Mouse (Mus musculus) cerebellum, postnatal 36 days (tissue): Measurements from ENCODE around the gene Syt2.

Source experiments
- DNase-seq, 2 experiments: peaks; one replicate each; pipeline ENCODE4 v3.0.0; 2021 to 2022; ENCODE audit warnings: mixed read lengths in 2 of 2

Gene Syt2

DNA sequence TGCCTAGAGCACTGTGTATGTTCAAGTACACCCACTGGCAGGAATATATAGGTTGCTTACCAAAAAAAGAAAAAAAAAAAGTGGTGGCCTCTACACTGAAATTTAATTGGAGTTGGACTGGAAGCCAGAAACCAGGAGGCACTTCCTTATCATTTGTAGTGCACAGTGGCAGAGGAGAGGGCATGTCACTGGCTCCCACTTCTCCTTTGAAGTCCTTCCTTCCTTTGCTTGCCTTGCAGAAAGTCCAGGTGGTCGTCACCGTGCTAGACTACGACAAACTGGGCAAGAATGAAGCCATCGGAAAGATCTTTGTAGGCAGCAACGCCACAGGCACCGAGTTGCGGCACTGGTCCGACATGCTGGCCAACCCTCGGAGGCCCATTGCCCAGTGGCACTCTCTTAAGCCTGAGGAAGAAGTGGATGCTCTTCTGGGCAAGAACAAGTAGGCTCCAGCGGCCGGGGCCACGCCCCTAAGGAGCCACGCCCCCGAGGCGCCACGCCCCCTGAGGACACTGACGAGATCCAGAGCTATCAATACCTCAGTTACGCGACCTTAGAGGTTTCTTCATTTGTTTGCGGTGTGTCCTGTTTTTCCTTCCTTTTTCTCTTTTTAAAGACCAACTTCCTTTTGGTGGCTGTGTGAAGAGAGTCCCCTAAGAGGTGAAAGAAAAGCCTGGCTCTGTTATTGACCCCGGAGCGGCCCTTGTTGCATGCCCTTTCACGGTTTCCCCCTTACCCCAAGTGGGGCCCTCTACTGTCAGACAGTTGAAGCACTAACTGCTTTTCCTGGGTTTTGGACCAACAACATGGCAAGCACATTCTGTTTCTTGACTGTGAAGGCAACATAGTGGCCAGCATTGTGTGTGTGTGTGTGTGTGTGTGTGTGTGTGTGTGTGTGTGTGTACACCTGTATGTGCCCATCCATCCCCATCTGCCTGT is 101.0 kb downstream of the Syt2 start:
- no peak for DNase-seq

DNA sequence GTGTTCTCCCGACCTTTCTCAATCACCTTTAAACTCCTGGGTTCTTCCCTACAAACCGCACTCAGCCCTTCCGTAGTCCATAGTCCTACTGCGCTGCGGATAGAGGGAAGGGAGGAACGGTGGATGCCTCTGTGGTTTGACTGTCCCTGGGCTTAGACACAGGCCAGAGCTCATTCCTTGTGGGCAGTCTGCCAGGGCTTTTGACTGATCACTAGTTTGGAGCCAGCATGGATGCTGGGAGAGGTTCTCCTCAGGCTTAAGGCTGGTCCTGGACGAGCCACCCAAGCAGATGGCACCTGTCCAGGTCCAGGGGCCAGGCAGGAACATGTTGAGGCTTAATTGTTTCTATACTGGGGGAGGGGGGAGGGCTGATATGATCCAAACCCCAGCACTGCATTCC is 103.4 kb downstream of the Syt2 start:
- DNase-seq, result peak; percentile 77 to 78

DNA sequence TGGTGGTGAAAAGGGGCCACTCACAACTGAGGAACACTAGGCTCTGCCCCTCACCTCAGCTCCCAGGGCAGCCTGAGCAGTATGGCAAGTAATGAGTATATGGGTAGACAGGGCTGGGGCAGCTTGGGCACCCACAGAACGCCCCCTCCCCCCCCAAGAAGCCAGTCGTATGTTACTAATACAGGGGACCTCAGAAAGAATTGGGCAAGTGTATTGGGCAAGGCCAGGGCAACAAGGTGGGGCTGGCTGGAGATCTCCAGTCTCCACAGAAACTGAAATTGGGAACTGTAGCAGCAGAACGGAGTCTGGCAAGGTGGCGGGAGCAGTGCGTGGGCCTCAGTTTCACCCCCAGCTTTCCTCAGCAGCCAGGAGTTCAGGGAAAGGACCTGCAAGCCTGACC is 106.0 kb downstream of the Syt2 start:
- no peak for DNase-seq

DNA sequence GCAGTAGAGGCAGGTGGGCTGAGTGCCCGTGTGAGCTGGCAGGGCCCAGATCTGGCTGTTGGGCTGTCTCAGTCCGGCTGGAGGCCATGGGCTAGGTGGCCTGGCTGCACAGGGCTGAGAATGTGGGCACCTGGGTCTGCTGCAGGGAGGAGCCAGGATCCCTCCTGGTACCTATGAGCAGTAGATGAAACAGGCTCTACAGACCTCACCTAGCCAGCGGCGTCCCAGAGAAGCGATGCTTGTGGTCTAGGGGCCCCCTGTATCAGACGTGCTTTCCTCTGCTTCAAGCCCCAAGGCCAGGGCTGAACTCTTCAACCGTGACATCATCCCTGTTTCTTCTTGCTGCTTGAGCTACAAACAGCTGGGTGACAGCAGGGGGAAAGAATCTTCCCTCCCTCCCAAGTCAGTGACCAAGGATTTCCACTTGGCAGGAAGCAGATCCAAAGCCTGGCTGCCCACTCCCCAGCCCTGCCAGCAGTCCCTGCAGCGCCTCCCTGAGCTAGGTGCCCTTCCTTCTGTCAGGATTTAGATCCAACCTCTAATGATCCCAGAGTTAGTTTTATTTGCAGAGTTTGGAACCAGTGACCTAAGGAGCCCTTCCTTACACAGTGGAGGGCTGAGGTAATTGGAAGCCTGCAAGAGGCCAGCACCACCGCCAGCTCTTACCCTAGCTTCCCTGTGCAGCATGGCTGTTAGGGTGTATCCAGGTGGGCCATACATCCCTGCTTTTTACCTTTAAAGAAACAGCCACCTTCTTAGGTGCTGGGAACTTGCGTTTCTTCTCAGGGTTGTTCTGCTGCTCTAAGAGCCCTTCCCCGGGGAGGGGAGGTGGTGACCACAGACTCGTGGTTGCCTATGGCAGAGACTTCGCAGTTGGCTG is 107.5 kb downstream of the Syt2 start:
- peak; percentile 43 to 50 for DNase-seq

GRCm38 (mm10) chr1:134754818-134755217 is 108.3 kb downstream of the Syt2 start:
- no peak for DNase-seq

DNA sequence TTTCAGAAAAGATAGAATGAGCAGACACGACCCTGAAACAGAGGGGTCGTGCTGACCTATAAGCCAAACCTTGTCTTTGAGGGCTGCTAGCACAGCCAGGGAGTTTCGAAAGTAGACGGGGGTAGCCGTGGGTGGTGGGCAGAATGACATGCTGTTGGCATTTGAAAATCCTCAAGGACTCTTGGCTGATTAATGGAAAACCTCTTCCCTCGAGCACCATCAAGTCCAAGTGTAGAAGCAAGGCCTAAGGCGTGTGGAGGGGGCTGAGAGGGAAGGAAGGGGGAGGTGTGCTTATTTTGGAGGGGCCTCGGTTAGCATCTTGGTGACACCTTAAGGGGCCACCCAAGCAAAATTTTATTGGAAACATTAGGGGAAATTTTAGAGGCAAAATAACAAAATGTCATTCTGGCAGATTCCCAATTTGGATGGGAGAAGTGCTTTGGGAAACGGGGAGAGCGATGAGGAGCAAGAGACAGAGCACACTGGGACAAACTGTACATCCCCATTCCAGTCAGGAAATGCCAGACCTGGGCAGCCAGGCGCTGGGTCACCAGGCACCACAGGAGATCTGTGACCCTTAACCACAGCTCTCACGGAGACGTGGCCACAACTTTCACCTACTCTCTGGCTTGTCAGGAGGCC is 109.2 kb downstream of the Syt2 start:
- DNase-seq, result peak in 1 of 2 experiments; percentile 33

GRCm38 (mm10) chr1:134756190-134756873 is 109.9 kb downstream of the Syt2 start:
- no peak for DNase-seq

GRCm38 (mm10) chr1:134757230-134757629 is 110.8 kb downstream of the Syt2 start:
- DNase-seq, result peak; percentile 41 to 52

GRCm38 (mm10) chr1:134759133-134759532 is 112.7 kb downstream of the Syt2 start:
- DNase-seq, result no peak

DNA sequence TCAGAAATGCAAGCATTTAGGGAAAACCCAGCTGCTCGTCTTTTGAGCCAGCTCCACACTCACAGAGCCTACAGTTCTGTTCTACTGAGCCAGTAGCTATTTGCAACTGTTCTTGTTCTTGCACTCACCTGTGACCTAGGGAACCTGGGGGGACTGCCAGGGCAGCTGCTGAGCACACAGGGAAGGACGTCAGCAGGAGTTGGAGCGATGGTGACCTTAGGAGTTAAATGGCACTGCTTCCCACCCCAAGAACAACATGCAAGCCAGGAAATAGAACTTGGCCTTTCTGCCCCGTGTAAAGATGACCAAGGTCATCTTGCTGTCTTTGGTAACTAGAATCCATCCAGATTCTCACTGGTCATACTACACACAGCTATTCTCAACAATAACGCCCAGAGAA is 114.2 kb downstream of the Syt2 start:
- DNase-seq, result no peak

GRCm38 (mm10) chr1:134761534-134761933 is 115.1 kb downstream of the Syt2 start:
- no peak for DNase-seq

- DNase-seq, result no peak
These were observed 116.8 kb downstream of the Syt2 start for GRCm38 (mm10) chr1:134763250-134763649.

GRCm38 (mm10) chr1:134763776-134764438 is 117.4 kb downstream of the Syt2 start:
- no peak for DNase-seq

DNA sequence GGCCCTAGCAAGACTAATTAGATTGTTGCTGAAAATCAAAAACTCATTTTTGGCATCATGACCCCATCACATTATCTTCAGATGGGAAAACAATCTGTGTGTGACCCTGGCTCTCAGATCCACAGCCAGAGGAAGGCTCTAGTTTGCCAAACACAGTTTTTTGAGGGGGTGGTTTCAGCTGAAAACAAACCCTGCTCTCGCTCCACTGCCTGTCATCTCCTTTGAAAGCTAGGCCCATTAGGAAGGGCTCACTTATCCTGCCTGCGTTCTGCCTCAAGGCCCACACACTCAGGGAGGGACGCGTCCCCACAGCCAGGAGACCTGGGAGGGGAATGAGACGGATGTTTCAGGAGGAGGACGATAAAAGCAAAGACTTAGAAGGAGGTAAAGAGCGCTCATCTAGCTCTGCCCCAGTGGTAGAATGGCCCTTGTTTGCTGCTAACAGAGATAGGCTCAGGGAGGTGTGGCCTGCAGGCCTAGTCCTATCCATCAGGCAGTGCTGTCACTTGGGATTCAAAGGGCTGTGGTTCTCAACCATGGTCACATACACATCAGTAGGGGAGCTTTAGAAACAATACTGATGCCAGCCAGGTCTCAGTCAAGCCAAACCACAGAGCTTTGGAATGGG is 118.5 kb downstream of the Syt2 start:
- no peak for DNase-seq

GRCm38 (mm10) chr1:134766448-134766847 is 120.0 kb downstream of the Syt2 start:
- no peak for DNase-seq

- no peak for DNase-seq
These were observed 123.8 kb downstream of the Syt2 start for GRCm38 (mm10) chr1:134770312-134770711.

- no peak for DNase-seq
These were observed 124.9 kb downstream of the Syt2 start for GRCm38 (mm10) chr1:134771353-134771752.

- DNase-seq, result no peak
These were observed 125.5 kb downstream of the Syt2 start for GRCm38 (mm10) chr1:134771999-134772398.

DNA sequence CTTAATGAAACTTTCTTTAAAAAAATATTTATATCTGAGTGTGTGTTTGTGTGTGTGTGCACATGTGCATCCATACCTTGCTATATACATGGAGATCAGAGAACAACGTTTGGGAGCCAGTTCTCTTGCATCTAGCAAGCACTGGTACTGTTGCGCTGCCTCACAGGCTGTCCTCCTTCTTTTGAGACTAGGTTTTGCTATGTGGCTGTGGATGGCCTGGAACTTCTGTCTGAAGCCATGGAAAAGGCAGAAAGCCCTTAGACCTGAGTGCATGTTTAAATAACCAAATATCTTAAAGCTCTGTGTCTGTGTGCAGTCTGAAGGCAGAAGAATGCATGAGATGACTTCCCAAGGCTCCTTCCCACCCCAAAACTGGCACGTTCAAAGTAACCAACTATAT is 126.3 kb downstream of the Syt2 start:
- no peak for DNase-seq

- no peak for DNase-seq
These were observed 126.8 kb downstream of the Syt2 start for GRCm38 (mm10) chr1:134773256-134773655.

- no peak for DNase-seq
These were observed 127.8 kb downstream of the Syt2 start for GRCm38 (mm10) chr1:134774247-134774646.
